Mouse (Mus musculus) gastrocnemius, adult 2 months (tissue): Measurements from ENCODE around the gene Clpb. TPM values are rescaled to one million over a fixed set of nuclear protein-coding genes. Genes with fewer than 3 reads are reported as not detected.

Experiments
- DNase-seq: peaks from one replicate; pipeline ENCODE4 v3.0.0; 2022
- H3K27ac ChIP-seq: fragments of 200-600 bp; 2 replicates; pipeline ENCODE4 v1.8.1; 2022; ENCODE audit warnings: mild to moderate bottlenecking
- H3K4me3 ChIP-seq: fragments of 200-600 bp; 2 replicates; pipeline ENCODE4 v1.8.1; 2022; ENCODE audit warnings: mild to moderate bottlenecking, moderate library complexity
- CTCF ChIP-seq: fragments of 200-600 bp; IDR thresholded peaks from 2 replicates; pipeline ENCODE4 v1.8.1; 2022; ENCODE audit warnings: antibody characterized with exemption, mild to moderate bottlenecking, moderate library complexity
- intact Hi-C: fragments of 180-260 bp; cut with DNase I; formaldehyde crosslinking; loops from one replicate; pipeline ENCODE4 v1.15.1; 2025
- total RNA-seq, 2 experiments: library from RNA; stranded (reverse); gene quantifications; 2 replicates each; pipeline ENCODE4 v1.2.3; 2021

Clpb gene
- total RNA-seq, 2 experiments from 2014 or later = 50.0 to 71.3 TPM

- no peak overlapping the region for H3K27ac ChIP-seq
- peak overlapping the region; percentile 68 for H3K4me3 ChIP-seq
- intact Hi-C loops = no loop called here
- DNase-seq = no peak
- no peak for TF ChIP-seq CTCF
Observed at GRCm38 (mm10) chr7:101820295-101821030, 157.0 kb downstream of the Clpb start.

- intact Hi-C loops = no loop called here
- TF ChIP-seq CTCF = 0 out of 2 replicates have a peak, but pooled peaks have one; percentile 4
- H3K27ac ChIP-seq = peak overlapping the region; percentile 71
- DNase-seq = peak; percentile 83
- peak overlapping the region; percentile 68 for H3K4me3 ChIP-seq
Observed at GRCm38 (mm10) chr7:101821571-101822501, 158.4 kb downstream of the Clpb start.

GRCm38 (mm10) chr7:101822836-101823757 lies 159.7 kb downstream of the Clpb start:
- peak; percentile 46 for TF ChIP-seq CTCF
- peak; percentile 47 for DNase-seq
- H3K4me3 ChIP-seq = no peak overlapping the region
- intact Hi-C loops = no loop called here
- H3K27ac ChIP-seq = no peak overlapping the region

- no peak overlapping the region for H3K27ac ChIP-seq
- no peak for TF ChIP-seq CTCF
- DNase-seq = no peak
- no peak overlapping the region for H3K4me3 ChIP-seq
- intact Hi-C loops = no loop called here
Observed at GRCm38 (mm10) chr7:101823758-101824630, 160.6 kb downstream of the Clpb start.

- Histone ChIP-seq H3K27ac (no peak overlapping the region), H3K4me3 (no peak overlapping the region)
- intact Hi-C loops = no loop called here
- peak; percentile 42 for TF ChIP-seq CTCF
- no peak for DNase-seq
Observed at GRCm38 (mm10) chr7:101830373-101830772, 166.9 kb downstream of the Clpb start.

DNA sequence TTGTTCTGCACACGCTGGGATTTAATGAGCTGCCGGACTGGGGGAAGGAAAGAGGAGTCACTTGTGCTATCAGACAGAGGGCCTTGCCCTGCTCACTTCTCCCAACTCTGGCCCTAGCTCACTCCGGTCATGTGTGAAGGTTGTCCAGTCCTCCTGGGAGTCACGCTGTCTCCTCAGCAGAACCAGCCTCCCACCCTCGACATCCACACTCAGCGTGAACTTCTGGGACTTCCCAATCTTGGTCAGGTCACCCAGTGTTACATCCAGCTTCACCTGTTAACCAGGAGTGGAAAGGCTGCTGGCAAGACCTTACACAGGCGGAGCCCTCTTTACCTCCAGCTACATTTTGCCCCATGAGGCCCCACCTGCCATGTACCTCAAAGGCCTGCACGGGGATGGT lies 168.0 kb downstream of the Clpb start:
- Histone ChIP-seq H3K27ac (no peak overlapping the region), H3K4me3 (no peak overlapping the region)
- TF ChIP-seq CTCF = no peak
- DNase-seq = no peak
- intact Hi-C loops = no loop called here

DNA sequence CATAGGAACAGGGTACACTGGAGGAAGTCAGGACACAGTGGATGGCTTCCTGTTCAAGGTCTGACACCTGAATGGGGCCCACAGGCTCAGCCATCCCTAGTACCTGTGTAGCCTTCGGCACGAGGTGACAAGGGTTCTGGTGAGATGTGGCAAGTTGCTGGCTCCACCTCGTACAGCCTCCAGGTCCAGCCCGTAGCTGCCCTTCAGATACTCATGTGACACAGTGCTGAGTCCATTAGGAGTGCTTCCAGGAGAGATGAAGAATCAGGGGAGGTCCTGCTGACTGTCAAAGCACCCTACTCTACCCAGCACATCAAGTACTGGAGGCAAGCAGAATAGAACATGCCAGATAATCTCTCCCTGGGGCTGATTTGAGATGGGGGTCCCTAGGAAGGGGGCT lies 168.9 kb downstream of the Clpb start:
- no peak for TF ChIP-seq CTCF
- intact Hi-C loops = no loop called here
- H3K4me3 ChIP-seq = no peak overlapping the region
- no peak overlapping the region for H3K27ac ChIP-seq
- DNase-seq = no peak

DNA sequence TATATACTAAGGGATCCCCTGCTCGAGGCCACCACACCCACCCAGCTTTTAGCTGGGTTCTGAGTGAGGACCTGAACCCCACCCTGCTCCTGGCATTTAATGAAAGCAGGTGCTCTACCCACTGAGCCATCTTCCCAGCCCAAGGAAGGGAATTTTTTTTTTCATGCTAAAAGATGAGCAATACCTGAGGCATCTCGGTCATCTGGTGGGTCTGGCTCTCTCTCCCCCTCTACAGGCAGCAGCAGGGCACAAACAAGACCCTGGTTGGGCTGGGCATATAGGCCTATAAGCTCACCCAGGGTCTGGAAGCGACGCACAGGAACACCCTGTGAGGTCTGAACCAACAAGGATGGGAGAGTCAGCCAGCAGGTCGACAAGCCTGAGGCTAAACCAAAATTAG lies 169.9 kb downstream of the Clpb start:
- intact Hi-C loops = no loop called here
- DNase-seq = no peak
- H3K27ac ChIP-seq = 0 out of 2 replicates have a peak overlapping the region, but pooled peaks have one; percentile 3
- no peak for TF ChIP-seq CTCF
- H3K4me3 ChIP-seq = no peak overlapping the region

GRCm38 (mm10) chr7:101833916-101834584 lies 170.6 kb downstream of the Clpb start:
- intact Hi-C loops = no loop called here
- Histone ChIP-seq H3K27ac (peak overlapping the region; percentile 29; the same call in 1 of the 2 replicates), H3K4me3 (no peak overlapping the region; the same call in 1 of the 2 replicates)
- no peak for TF ChIP-seq CTCF
- no peak for DNase-seq

GRCm38 (mm10) chr7:101834903-101835302 lies 171.5 kb downstream of the Clpb start:
- H3K4me3 ChIP-seq = no peak overlapping the region; the same call in none of the 2 replicates
- DNase-seq = no peak
- intact Hi-C loops = loop anchor here (5.0 kb wide), 2 partner anchors 137 to 173 kb away; partner anchors contain the start of gene Clpb
- no peak for TF ChIP-seq CTCF
- peak overlapping the region; percentile 95 for H3K27ac ChIP-seq
